Mouse (Mus musculus) cortical plate, adult 2 months (tissue): ENCODE results near the gene Cdkl4.

ENCODE experiments used
- CTCF ChIP-seq: fragments of 200-500 bp; IDR thresholded peaks from 2 replicates; pipeline ENCODE4 v1.5.1; 2011; ENCODE audit warnings: mild to moderate bottlenecking, control low read depth, low read length; ENCODE audit not compliant: insufficient read depth; ENCODE audit errors: extremely low read depth
- POLR2A ChIP-seq: fragments of 200-500 bp; IDR thresholded peaks from 2 replicates; pipeline ENCODE4 v1.6.1; 2011; ENCODE audit warnings: mild to moderate bottlenecking, low read length, control low read depth; ENCODE audit not compliant: insufficient read depth; ENCODE audit errors: extremely low read depth

DNA sequence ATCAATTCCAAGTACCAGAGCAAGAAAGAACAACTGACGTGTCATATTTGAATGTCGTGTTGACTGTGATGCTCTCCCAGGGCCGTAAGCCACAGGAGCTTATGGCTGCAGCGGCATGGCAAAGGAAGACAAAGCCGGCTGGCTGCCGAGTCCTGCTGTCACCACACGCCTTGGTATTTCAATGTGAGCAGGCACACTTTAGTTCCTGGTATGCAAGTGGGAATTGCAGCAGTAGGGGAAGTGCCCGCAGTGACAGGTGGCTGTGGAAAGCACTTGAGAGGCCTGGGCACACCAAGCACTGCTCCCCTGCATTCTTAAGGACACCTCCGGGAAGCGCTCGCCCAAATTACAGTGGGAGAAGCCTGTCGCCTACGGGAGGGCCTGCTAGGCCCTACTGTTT lies 41.9 kb upstream of the Cdkl4 start:
- TF ChIP-seq CTCF (no peak), POLR2A (no peak)
